Mouse (Mus musculus): Measurements from ENCODE around the gene Muc1. TPM values are rescaled to one million over a fixed set of nuclear protein-coding genes. Genes with fewer than 3 reads are reported as not detected.

Muc1 gene
- polyA plus RNA-seq (2012; rRNA removed; ENCODE audit: low replicate concordance), result 12.4 and 14.5 TPM in 2 replicates

GRCm38 (mm10) chr3:89228836-89229235 lies at the start of gene Muc1:
TSS of gene Muc1 (plus strand) at chr3:89229057.

GRCm38 (mm10) chr3:89183058-89183958 lies 45.5 kb upstream of the Muc1 start, which contains the start of gene Fam189b:
TSS of gene Fam189b (plus strand) at chr3:89183143.

GRCm38 (mm10) chr3:89202253-89203141 lies 26.4 kb upstream of the Muc1 start, which contains the start of gene Gba:
TSS of gene Gba (plus strand) at chr3:89202928.

GRCm38 (mm10) chr3:89214681-89215411 lies 14.0 kb upstream of the Muc1 start, which contains the start of gene Thbs3:
TSS of gene Thbs3 (plus strand) at chr3:89215180.

GRCm38 (mm10) chr3:89226900-89227299 lies 2.0 kb upstream of the Muc1 start, which contains the start of gene Mtx1:
TSS of gene Mtx1 (minus strand) at chr3:89227088.

GRCm38 (mm10) chr3:89245688-89246171 lies 16.9 kb downstream of the Muc1 start, which contains the start of gene Krtcap2:
TSS of gene Krtcap2 (plus strand) at chr3:89245966.

GRCm38 (mm10) chr3:89246261-89247100 lies 17.6 kb downstream of the Muc1 start, which contains the start of gene Trim46:
TSS of gene Trim46 (minus strand) at chr3:89246309.

GRCm38 (mm10) chr3:89259076-89259475 lies 30.2 kb downstream of the Muc1 start, which contains the start of gene Dpm3:
TSS of gene Dpm3 (plus strand) at chr3:89259358.

GRCm38 (mm10) chr3:89270051-89270755 lies 41.3 kb downstream of the Muc1 start, which contains the start of gene Slc50a1:
TSS of gene Slc50a1 (minus strand) at chr3:89270570.

GRCm38 (mm10) chr3:89280606-89281511 lies 52.0 kb downstream of the Muc1 start, which contains the start of gene Efna1:
TSS of gene Efna1 (minus strand) at chr3:89281142.

Other genes starting within 250 kb of the Muc1 start
- 43.9 and 51.7 TPM in 2 replicates for gene Rusc1, start 135.7 kb upstream of the Muc1 start, polyA plus RNA-seq (2012; rRNA removed; ENCODE audit: low replicate concordance)
- gene Gm43738, start 128.0 kb upstream of the Muc1 start, polyA plus RNA-seq (2012; rRNA removed; ENCODE audit: low replicate concordance), result not detected in 2 replicates
- 69.2 and 93.9 TPM in 2 replicates for gene Fdps, start 127.1 kb upstream of the Muc1 start, polyA plus RNA-seq (2012; rRNA removed; ENCODE audit: low replicate concordance)
- gene Pklr, start 92.9 kb upstream of the Muc1 start, polyA plus RNA-seq (2012; rRNA removed; ENCODE audit: low replicate concordance), result 1.2 TPM in 1 of 2 replicates, not detected in the other
- gene Hcn3, start 68.9 kb upstream of the Muc1 start, polyA plus RNA-seq (2012; rRNA removed; ENCODE audit: low replicate concordance), result 1.7 and 5.4 TPM in 2 replicates
- gene Clk2, start 64.3 kb upstream of the Muc1 start, polyA plus RNA-seq (2012; rRNA removed; ENCODE audit: low replicate concordance), result 52.1 and 77.2 TPM in 2 replicates
- 149 and 198 TPM in 2 replicates for gene Scamp3, start 51.6 kb upstream of the Muc1 start, polyA plus RNA-seq (2012; rRNA removed; ENCODE audit: low replicate concordance)
- 60.1 and 120 TPM in 2 replicates for gene Fam189b, start 45.9 kb upstream of the Muc1 start, polyA plus RNA-seq (2012; rRNA removed; ENCODE audit: low replicate concordance)
- 64.0 and 119 TPM in 2 replicates for gene Gba, start 26.1 kb upstream of the Muc1 start, polyA plus RNA-seq (2012; rRNA removed; ENCODE audit: low replicate concordance)
- 50.0 and 62.6 TPM in 2 replicates for gene Thbs3, start 13.9 kb upstream of the Muc1 start, polyA plus RNA-seq (2012; rRNA removed; ENCODE audit: low replicate concordance)
- gene Mtx1, start 2.0 kb upstream of the Muc1 start, polyA plus RNA-seq (2012; rRNA removed; ENCODE audit: low replicate concordance), result 162 and 208 TPM in 2 replicates
- gene Krtcap2, start 16.9 kb downstream of the Muc1 start, polyA plus RNA-seq (2012; rRNA removed; ENCODE audit: low replicate concordance), result 189 and 281 TPM in 2 replicates
- gene Trim46, start 17.3 kb downstream of the Muc1 start, polyA plus RNA-seq (2012; rRNA removed; ENCODE audit: low replicate concordance), result 10.8 and 22.3 TPM in 2 replicates
- 493 and 778 TPM in 2 replicates for gene Dpm3, start 30.3 kb downstream of the Muc1 start, polyA plus RNA-seq (2012; rRNA removed; ENCODE audit: low replicate concordance)
- gene Slc50a1, start 41.5 kb downstream of the Muc1 start, polyA plus RNA-seq (2012; rRNA removed; ENCODE audit: low replicate concordance), result 258 and 285 TPM in 2 replicates
- gene Efna1, start 52.1 kb downstream of the Muc1 start, polyA plus RNA-seq (2012; rRNA removed; ENCODE audit: low replicate concordance), result 35.6 and 37.1 TPM in 2 replicates
- gene Efna3, start 93.9 kb downstream of the Muc1 start, polyA plus RNA-seq (2012; rRNA removed; ENCODE audit: low replicate concordance), result 8.6 and 12.4 TPM in 2 replicates
- gene Efna4, start 109.0 kb downstream of the Muc1 start, polyA plus RNA-seq (2012; rRNA removed; ENCODE audit: low replicate concordance), result 6.3 and 14.3 TPM in 2 replicates
- gene Adam15, start 120.9 kb downstream of the Muc1 start, polyA plus RNA-seq (2012; rRNA removed; ENCODE audit: low replicate concordance), result 232 and 296 TPM in 2 replicates
- gene Dcst2, start 132.9 kb downstream of the Muc1 start, polyA plus RNA-seq (2012; rRNA removed; ENCODE audit: low replicate concordance), result 2.8 and 6.0 TPM in 2 replicates
- 1.5 and 1.9 TPM in 2 replicates for gene Dcst1, start 136.2 kb downstream of the Muc1 start, polyA plus RNA-seq (2012; rRNA removed; ENCODE audit: low replicate concordance)
- 77.1 and 147 TPM in 2 replicates for gene Zbtb7b, start 165.7 kb downstream of the Muc1 start, polyA plus RNA-seq (2012; rRNA removed; ENCODE audit: low replicate concordance)
- 2.2 TPM in 1 of 2 replicates, not detected in the other for gene Lenep, start 173.7 kb downstream of the Muc1 start, polyA plus RNA-seq (2012; rRNA removed; ENCODE audit: low replicate concordance)
- gene Flad1, start 182.8 kb downstream of the Muc1 start, polyA plus RNA-seq (2012; rRNA removed; ENCODE audit: low replicate concordance), result 50.9 and 64.9 TPM in 2 replicates
- gene Cks1b, start 189.3 kb downstream of the Muc1 start, polyA plus RNA-seq (2012; rRNA removed; ENCODE audit: low replicate concordance), result 18.1 and 21.4 TPM in 2 replicates
- gene Shc1, start 189.4 kb downstream of the Muc1 start, polyA plus RNA-seq (2012; rRNA removed; ENCODE audit: low replicate concordance), result 96.7 and 114 TPM in 2 replicates
- gene Pygo2, start 201.2 kb downstream of the Muc1 start, polyA plus RNA-seq (2012; rRNA removed; ENCODE audit: low replicate concordance), result 36.0 and 171 TPM in 2 replicates
- 54.5 and 82.1 TPM in 2 replicates for gene Pbxip1, start 207.6 kb downstream of the Muc1 start, polyA plus RNA-seq (2012; rRNA removed; ENCODE audit: low replicate concordance)
- gene Pmvk, start 225.5 kb downstream of the Muc1 start, polyA plus RNA-seq (2012; rRNA removed; ENCODE audit: low replicate concordance), result 44.4 and 46.6 TPM in 2 replicates